Mouse (Mus musculus) embryonic facial prominence, embryonic 12.5 days (tissue): Measurements from ENCODE around the gene Hpcal1. TPM values are rescaled to one million over a fixed set of nuclear protein-coding genes. Genes with fewer than 3 reads are reported as not detected.
"Not testable (repeated sequence)": the region's sequence is repeated elsewhere in the genome, so short reads cannot be mapped to it uniquely, and the experiment has no call there.

Source experiments
- ATAC-seq: fragments of 200-750 bp; cut with Nextera tagmentation; 2 replicates; pipeline ENCODE4 v1.8.0; 2017; ENCODE audit not compliant: insufficient number of reproducible peaks, insufficient read depth, low FRiP score, low TSS enrichment
- H3K27ac ChIP-seq: fragments of 300-500 bp; sonication (generic); 2 replicates; pipeline ENCODE4 v1.5.1; 2016; ENCODE audit warnings: mild to moderate bottlenecking
- H3K27me3 ChIP-seq: fragments of 300-500 bp; sonication (generic); 2 replicates; pipeline ENCODE4 v1.6.1; 2016; ENCODE audit warnings: mild to moderate bottlenecking, moderate library complexity
- H3K36me3 ChIP-seq: fragments of 300-500 bp; sonication (generic); 2 replicates; pipeline ENCODE4 v1.6.1; 2016; ENCODE audit warnings: mild to moderate bottlenecking
- H3K4me1 ChIP-seq: fragments of 300-500 bp; sonication (generic); 2 replicates; pipeline ENCODE4 v1.6.1; 2016
- H3K4me2 ChIP-seq: fragments of 300-500 bp; sonication (generic); replicated peaks from 2 replicates; pipeline ENCODE4 v1.6.1; 2016; ENCODE audit warnings: mild to moderate bottlenecking, moderate library complexity
- H3K4me3 ChIP-seq: fragments of 300-500 bp; sonication (generic); 2 replicates; pipeline ENCODE4 v1.5.1; 2016; ENCODE audit warnings: mild to moderate bottlenecking
- H3K9ac ChIP-seq: fragments of 300-500 bp; sonication (generic); 2 replicates; pipeline ENCODE4 v1.6.1; 2016; ENCODE audit warnings: mild to moderate bottlenecking, moderate library complexity
- H3K9me3 ChIP-seq: fragments of 300-500 bp; sonication (generic); 2 replicates; pipeline ENCODE4 v1.6.1; 2016; ENCODE audit warnings: mild to moderate bottlenecking, moderate library complexity
- whole genome bisulfite sequencing: fragments of 180-500 bp; shearing (Covaris S2); methylation state at CpG from one replicate; pipeline ENCODE4 v1.1.7; 2016; 5-methylcytosine and 5-hydroxymethylcytosine counted together
- polyA plus RNA-seq: library from polyadenylated mRNA; unstranded; fragments of >200 nt; fragmentation: Nextera tagmentation; extraction: Ambion mirVana; gene quantifications from 2 replicates; pipeline ENCODE4 v1.2.1, GENCODE M21; 2016

The Hpcal1 gene
- polyA plus RNA-seq, 1 experiment from 2014 or later, result 39.5 TPM

- no peaks in the 10 kb centered on the region for H3K9me3 ChIP-seq
- no peak overlapping the region for H3K27ac ChIP-seq
- ATAC-seq, result peak; percentile 52; the same call in 1 of the 2 replicates
- H3K9ac ChIP-seq, result no peak overlapping the region
- no peaks in the 10 kb centered on the region for H3K27me3 ChIP-seq
- H3K4me3 ChIP-seq, result no peak overlapping the region
- peaks cover 35% of the 10 kb centered on the region for H3K4me1 ChIP-seq
- no peaks in the 10 kb centered on the region for H3K36me3 ChIP-seq
- no peak overlapping the region for H3K4me2 ChIP-seq
- WGBS, result 29% methylated on average over 10 of the region's 10 CpGs
Measured at GRCm38 (mm10) chr12:17747191-17748154, 56.8 kb downstream of the Hpcal1 start.

- Histone ChIP-seq H3K4me1 (peaks cover 35% of the 10 kb centered on the region), H3K36me3 (no peaks in the 10 kb centered on the region), H3K9me3 (no peaks in the 10 kb centered on the region), H3K27me3 (no peaks in the 10 kb centered on the region), H3K4me2 (no peak overlapping the region), H3K27ac (no peak overlapping the region), H3K9ac (no peak overlapping the region), H3K4me3 (no peak overlapping the region)
- ATAC-seq, result no peak
- 32% methylated on average over 4 of the region's 4 CpGs for WGBS
Measured at GRCm38 (mm10) chr12:17748155-17748529, 57.5 kb downstream of the Hpcal1 start.

- Histone ChIP-seq H3K27me3 (no peaks in the 10 kb centered on the region), H3K36me3 (no peaks in the 10 kb centered on the region), H3K9me3 (no peaks in the 10 kb centered on the region), H3K27ac (no peak overlapping the region), H3K4me1 (peaks cover 35% of the 10 kb centered on the region), H3K4me3 (no peak overlapping the region), H3K9ac (no peak overlapping the region), H3K4me2 (no peak overlapping the region)
- WGBS, result 46% methylated on average over 3 of the region's 3 CpGs
- no peak for ATAC-seq
Measured at GRCm38 (mm10) chr12:17749784-17750183, 59.1 kb downstream of the Hpcal1 start.

GRCm38 (mm10) chr12:17750500-17750899 is 59.8 kb downstream of the Hpcal1 start:
- Histone ChIP-seq H3K27ac (no peak overlapping the region), H3K4me1 (peaks cover 34% of the 10 kb centered on the region), H3K36me3 (no peaks in the 10 kb centered on the region), H3K27me3 (no peaks in the 10 kb centered on the region), H3K9ac (no peak overlapping the region), H3K9me3 (no peaks in the 10 kb centered on the region), H3K4me3 (no peak overlapping the region), H3K4me2 (no peak overlapping the region)
- no peak for ATAC-seq
- WGBS, result 77% methylated on average over 4 of the region's 4 CpGs

GRCm38 (mm10) chr12:17752828-17753227 is 62.2 kb downstream of the Hpcal1 start:
- H3K36me3 ChIP-seq, result no peaks in the 10 kb centered on the region
- H3K4me1 ChIP-seq, result peaks cover 14% of the 10 kb centered on the region
- WGBS, result 39% methylated on average over 5 of the region's 5 CpGs
- no peak overlapping the region for H3K9ac ChIP-seq
- no peak overlapping the region for H3K4me3 ChIP-seq
- no peak overlapping the region for H3K27ac ChIP-seq
- no peaks in the 10 kb centered on the region for H3K27me3 ChIP-seq
- no peaks in the 10 kb centered on the region for H3K9me3 ChIP-seq
- H3K4me2 ChIP-seq, result no peak overlapping the region
- 0 out of 2 replicates have a peak, but pooled peaks have one; percentile 36 for ATAC-seq

- 90% methylated on average over 1 of the region's 1 CpGs for WGBS
- H3K9ac ChIP-seq, result no peak overlapping the region
- H3K4me1 ChIP-seq, result 0 out of 2 replicates have a peak, but pooled peaks cover 9% of the 10 kb centered on the region
- H3K27me3 ChIP-seq, result no peaks in the 10 kb centered on the region
- no peak overlapping the region for H3K4me3 ChIP-seq
- no peak for ATAC-seq
- no peak overlapping the region for H3K4me2 ChIP-seq
- H3K36me3 ChIP-seq, result no peaks in the 10 kb centered on the region
- no peaks in the 10 kb centered on the region for H3K9me3 ChIP-seq
- no peak overlapping the region for H3K27ac ChIP-seq
Measured at GRCm38 (mm10) chr12:17754771-17755170, 64.1 kb downstream of the Hpcal1 start.

GRCm38 (mm10) chr12:17756891-17757290 is 66.2 kb downstream of the Hpcal1 start:
- H3K36me3 ChIP-seq, result no peaks in the 10 kb centered on the region
- no peak overlapping the region for H3K4me3 ChIP-seq
- no peak overlapping the region for H3K9ac ChIP-seq
- H3K27me3 ChIP-seq, result no peaks in the 10 kb centered on the region
- no peaks in the 10 kb centered on the region for H3K9me3 ChIP-seq
- no peaks in the 10 kb centered on the region for H3K4me1 ChIP-seq
- H3K27ac ChIP-seq, result no peak overlapping the region
- ATAC-seq, result no peak
- H3K4me2 ChIP-seq, result no peak overlapping the region
- 84% methylated on average over 4 of the region's 4 CpGs for WGBS

- Histone ChIP-seq H3K27ac (no peak overlapping the region), H3K27me3 (no peaks in the 10 kb centered on the region), H3K4me1 (no peaks in the 10 kb centered on the region), H3K4me3 (no peak overlapping the region), H3K9me3 (no peaks in the 10 kb centered on the region), H3K9ac (no peak overlapping the region), H3K36me3 (no peaks in the 10 kb centered on the region), H3K4me2 (no peak overlapping the region)
- WGBS, result 62% methylated on average over 6 of the region's 6 CpGs
- ATAC-seq, result no peak
Measured at GRCm38 (mm10) chr12:17762286-17762933, 71.8 kb downstream of the Hpcal1 start.

GRCm38 (mm10) chr12:17763054-17763453 is 72.4 kb downstream of the Hpcal1 start:
- Histone ChIP-seq H3K4me1 (no peaks in the 10 kb centered on the region), H3K36me3 (no peaks in the 10 kb centered on the region), H3K9ac (no peak overlapping the region), H3K27me3 (no peaks in the 10 kb centered on the region), H3K4me2 (no peak overlapping the region), H3K9me3 (no peaks in the 10 kb centered on the region), H3K27ac (no peak overlapping the region), H3K4me3 (no peak overlapping the region)
- ATAC-seq, result no peak

GRCm38 (mm10) chr12:17764005-17764404 is 73.3 kb downstream of the Hpcal1 start:
- Histone ChIP-seq H3K27me3 (no peaks in the 10 kb centered on the region), H3K9me3 (no peaks in the 10 kb centered on the region), H3K4me1 (no peaks in the 10 kb centered on the region), H3K4me2 (no peak overlapping the region), H3K27ac (no peak overlapping the region), H3K4me3 (no peak overlapping the region), H3K9ac (no peak overlapping the region), H3K36me3 (no peaks in the 10 kb centered on the region)
- WGBS, result 58% methylated on average over 3 of the region's 3 CpGs
- no peak for ATAC-seq

GRCm38 (mm10) chr12:17767567-17767966 is 76.9 kb downstream of the Hpcal1 start:
- H3K36me3 ChIP-seq, H3K27ac ChIP-seq, H3K4me2 ChIP-seq, H3K4me3 ChIP-seq, H3K27me3 ChIP-seq, H3K9me3 ChIP-seq, H3K9ac ChIP-seq, ATAC-seq, H3K4me1 ChIP-seq: not testable (repeated sequence)
- WGBS, result 74% methylated on average over 1 of the region's 1 CpGs
